Mouse (Mus musculus) embryonic facial prominence, embryonic 12.5 days (tissue): Measurements from ENCODE around the gene Dclk1. TPM values are rescaled to one million over a fixed set of nuclear protein-coding genes. Genes with fewer than 3 reads are reported as not detected.

Experiments used
- ATAC-seq: fragments of 200-750 bp; cut with Nextera tagmentation; 2 replicates; pipeline ENCODE4 v1.8.0; 2017; ENCODE audit not compliant: insufficient number of reproducible peaks, insufficient read depth, low FRiP score, low TSS enrichment
- H3K27ac ChIP-seq: fragments of 300-500 bp; sonication (generic); 2 replicates; pipeline ENCODE4 v1.5.1; 2016; ENCODE audit warnings: mild to moderate bottlenecking
- H3K27me3 ChIP-seq: fragments of 300-500 bp; sonication (generic); 2 replicates; pipeline ENCODE4 v1.6.1; 2016; ENCODE audit warnings: mild to moderate bottlenecking, moderate library complexity
- H3K36me3 ChIP-seq: fragments of 300-500 bp; sonication (generic); 2 replicates; pipeline ENCODE4 v1.6.1; 2016; ENCODE audit warnings: mild to moderate bottlenecking
- H3K4me1 ChIP-seq: fragments of 300-500 bp; sonication (generic); 2 replicates; pipeline ENCODE4 v1.6.1; 2016
- H3K4me2 ChIP-seq: fragments of 300-500 bp; sonication (generic); replicated peaks from 2 replicates; pipeline ENCODE4 v1.6.1; 2016; ENCODE audit warnings: mild to moderate bottlenecking, moderate library complexity
- H3K4me3 ChIP-seq: fragments of 300-500 bp; sonication (generic); 2 replicates; pipeline ENCODE4 v1.5.1; 2016; ENCODE audit warnings: mild to moderate bottlenecking
- H3K9ac ChIP-seq: fragments of 300-500 bp; sonication (generic); 2 replicates; pipeline ENCODE4 v1.6.1; 2016; ENCODE audit warnings: mild to moderate bottlenecking, moderate library complexity
- H3K9me3 ChIP-seq: fragments of 300-500 bp; sonication (generic); 2 replicates; pipeline ENCODE4 v1.6.1; 2016; ENCODE audit warnings: mild to moderate bottlenecking, moderate library complexity
- WGBS: fragments of 180-500 bp; shearing (Covaris S2); methylation state at CpG from one replicate; pipeline ENCODE4 v1.1.7; 2016; 5-methylcytosine and 5-hydroxymethylcytosine counted together
- polyA plus RNA-seq: library from polyadenylated mRNA; unstranded; fragments of >200 nt; fragmentation: Nextera tagmentation; extraction: Ambion mirVana; gene quantifications from 2 replicates; pipeline ENCODE4 v1.2.1, GENCODE M21; 2016

Dclk1 gene
- polyA plus RNA-seq, 1 experiment from 2014 or later = 68.6 TPM

DNA sequence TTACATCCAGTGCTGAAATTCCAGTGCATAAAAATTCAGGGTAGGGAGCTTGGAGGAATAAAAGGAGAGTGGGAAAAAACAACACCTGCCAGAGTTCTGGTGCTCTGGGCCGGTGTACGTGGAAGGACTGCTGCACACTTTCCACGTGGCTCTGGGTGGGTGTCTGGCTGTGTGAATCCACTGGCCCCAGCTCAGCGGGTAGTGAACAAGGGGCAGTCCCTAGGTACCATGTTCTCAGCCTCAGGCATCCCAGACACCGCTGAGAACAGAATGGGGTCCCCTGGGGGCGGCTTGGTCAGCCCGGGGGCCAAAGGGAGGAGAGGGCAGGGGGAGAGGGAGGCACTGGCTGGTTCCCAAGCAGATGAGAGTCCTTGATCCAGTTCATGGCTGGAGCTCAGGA, 164.5 kb downstream of the Dclk1 start:
- no peaks in the 10 kb centered on the region for H3K4me1 ChIP-seq
- no peak overlapping the region for H3K9ac ChIP-seq
- H3K4me2 ChIP-seq = no peak overlapping the region
- H3K9me3 ChIP-seq = no peaks in the 10 kb centered on the region; the same call in 1 of the 2 replicates
- no peaks in the 10 kb centered on the region for H3K27me3 ChIP-seq
- 74% methylated on average over 7 of the region's 7 CpGs for WGBS
- H3K27ac ChIP-seq = no peak overlapping the region
- ATAC-seq = no peak
- H3K36me3 ChIP-seq = no peaks in the 10 kb centered on the region
- no peak overlapping the region for H3K4me3 ChIP-seq

DNA sequence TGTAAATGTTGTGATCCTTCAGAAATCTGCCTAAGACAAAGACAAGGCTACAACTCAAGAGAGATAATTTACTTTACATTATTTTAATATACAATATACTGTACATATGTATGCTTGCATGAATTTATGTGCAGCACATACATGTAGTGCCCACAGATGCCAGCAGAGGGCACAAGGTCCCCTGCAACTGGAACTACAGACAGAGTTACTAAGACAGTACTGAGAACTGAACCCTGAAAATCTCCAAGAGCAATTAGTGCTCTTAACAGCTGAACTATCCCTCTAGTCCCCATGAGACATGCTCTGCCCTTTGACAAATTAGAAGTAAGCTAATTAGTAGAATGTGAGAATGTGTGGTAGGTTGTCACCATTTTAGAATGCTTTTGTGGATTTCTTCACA, 169.4 kb downstream of the Dclk1 start:
- Histone ChIP-seq H3K36me3 (no peaks in the 10 kb centered on the region), H3K27ac (no peak overlapping the region), H3K9ac (no peak overlapping the region), H3K4me1 (peaks cover 8% of the 10 kb centered on the region), H3K4me3 (no peak overlapping the region), H3K4me2 (no peak overlapping the region), H3K9me3 (no peaks in the 10 kb centered on the region; the same call in 1 of the 2 replicates), H3K27me3 (no peaks in the 10 kb centered on the region)
- no peak for ATAC-seq

DNA sequence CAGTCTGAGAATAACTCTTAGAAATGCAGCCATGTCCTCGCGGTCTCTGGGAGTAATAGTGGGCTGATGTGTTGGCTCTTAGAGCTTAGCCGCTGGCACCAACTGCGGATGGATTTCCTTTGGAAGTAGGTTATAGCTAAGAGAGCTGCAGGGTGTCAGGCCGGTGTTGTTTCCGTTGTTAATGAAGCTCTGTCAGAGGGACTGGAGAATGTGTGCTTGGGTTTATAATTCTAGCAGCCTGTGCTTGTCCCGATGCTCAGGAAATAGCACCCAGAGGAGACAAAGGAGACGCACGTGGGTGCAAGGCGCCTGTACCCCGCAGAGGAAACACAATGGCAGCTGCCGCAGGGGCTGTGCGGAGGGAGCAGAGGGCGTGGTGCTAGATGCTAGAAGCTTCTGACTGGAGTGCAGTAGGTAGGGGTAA, 173.4 kb downstream of the Dclk1 start:
- ATAC-seq = no peak
- Histone ChIP-seq H3K27ac (peak overlapping the region; percentile 36; the same call in 1 of the 2 replicates), H3K9me3 (no peaks in the 10 kb centered on the region; the same call in 1 of the 2 replicates), H3K4me2 (peak overlapping the region; percentile 25), H3K4me3 (no peak overlapping the region), H3K27me3 (no peaks in the 10 kb centered on the region), H3K9ac (0 out of 2 replicates have a peak overlapping the region, but pooled peaks have one; percentile 16), H3K4me1 (peaks cover 19% of the 10 kb centered on the region), H3K36me3 (no peaks in the 10 kb centered on the region)
- WGBS = 19% methylated on average over 14 of the region's 14 CpGs

DNA sequence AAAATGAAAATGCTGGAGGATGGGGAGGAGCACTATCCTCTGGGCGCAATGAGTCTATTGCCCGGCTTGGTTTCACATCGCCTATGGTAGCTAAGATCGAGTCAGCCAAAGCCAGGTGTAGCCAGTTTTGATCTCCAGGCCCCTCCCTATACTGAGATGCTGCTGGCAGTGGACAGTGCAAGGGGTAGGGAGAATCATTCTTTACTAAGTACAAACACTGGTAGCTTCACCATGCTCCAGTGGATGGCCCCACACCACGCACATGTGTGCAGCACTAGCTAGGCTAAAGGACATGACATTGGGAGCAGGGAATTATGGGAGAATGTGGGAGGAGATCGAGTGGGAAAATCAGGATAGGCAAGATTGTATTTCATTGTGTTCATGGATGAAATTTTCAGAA, 176.7 kb downstream of the Dclk1 start:
- H3K27me3 ChIP-seq = no peaks in the 10 kb centered on the region
- no peaks in the 10 kb centered on the region for H3K36me3 ChIP-seq
- no peak overlapping the region for H3K9ac ChIP-seq
- H3K4me1 ChIP-seq = peaks cover 26% of the 10 kb centered on the region
- no peaks in the 10 kb centered on the region for H3K9me3 ChIP-seq
- no peak overlapping the region for H3K4me2 ChIP-seq
- WGBS = 70% methylated on average over 6 of the region's 6 CpGs
- H3K4me3 ChIP-seq = no peak overlapping the region
- 0 out of 2 replicates have a peak, but pooled peaks have one; percentile 28 for ATAC-seq
- H3K27ac ChIP-seq = peak overlapping the region; percentile 63; the same call in 1 of the 2 replicates

DNA sequence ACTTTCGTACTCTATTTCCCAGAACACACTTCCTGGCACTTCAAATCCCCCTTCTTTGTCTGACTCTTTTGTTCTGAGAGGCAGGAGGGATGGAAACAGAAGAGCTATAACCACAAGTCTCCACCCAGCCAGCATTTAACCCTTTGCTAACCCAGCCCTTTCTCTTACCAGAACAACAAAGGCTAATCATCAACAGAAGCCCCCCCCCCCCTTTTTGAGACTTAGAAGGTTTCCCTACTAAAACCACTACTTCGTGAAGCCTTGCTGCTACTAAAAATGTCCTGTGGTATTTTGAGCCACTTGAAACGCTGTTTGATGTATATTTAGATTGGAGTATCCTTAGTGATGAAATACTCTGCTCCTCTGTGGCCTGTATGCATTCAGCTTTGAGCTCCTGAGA, 177.2 kb downstream of the Dclk1 start:
- Histone ChIP-seq H3K36me3 (no peaks in the 10 kb centered on the region), H3K9me3 (no peaks in the 10 kb centered on the region), H3K4me2 (no peak overlapping the region), H3K27ac (peak overlapping the region; percentile 63; the same call in 1 of the 2 replicates), H3K4me3 (no peak overlapping the region), H3K4me1 (peaks cover 31% of the 10 kb centered on the region), H3K9ac (no peak overlapping the region), H3K27me3 (no peaks in the 10 kb centered on the region)
- ATAC-seq = no peak
- 21% methylated on average over 3 of the region's 3 CpGs for WGBS

DNA sequence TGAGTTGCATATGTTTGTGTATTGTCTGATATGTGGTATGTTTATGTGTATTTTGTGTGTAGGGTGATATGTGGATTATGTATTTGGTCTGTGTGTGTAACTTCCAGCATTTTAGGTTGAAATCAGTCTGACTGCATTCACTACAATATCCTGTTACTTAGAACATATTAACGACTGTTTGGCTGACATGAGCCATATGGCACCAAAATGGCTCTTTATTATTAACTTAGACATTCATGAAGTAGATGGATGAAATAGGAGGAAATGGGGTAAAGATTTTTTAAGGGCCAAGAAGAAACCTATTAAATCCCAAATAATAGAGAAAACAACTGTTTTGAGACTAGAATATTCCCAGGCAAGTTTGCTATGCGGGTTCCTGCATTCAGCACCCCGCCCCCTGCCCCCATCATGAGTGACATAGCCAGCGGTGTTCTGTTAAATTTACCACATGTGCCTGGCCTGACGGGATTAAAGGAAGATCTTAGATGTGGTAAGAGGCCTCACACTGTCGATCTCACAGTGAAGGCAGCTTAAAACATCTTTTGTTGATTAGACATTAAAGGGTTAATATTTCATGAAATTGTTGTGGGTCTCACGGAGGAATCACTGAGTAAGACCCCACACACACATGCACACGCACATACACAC, 178.4 kb downstream of the Dclk1 start:
- H3K9ac ChIP-seq = no peak overlapping the region
- no peaks in the 10 kb centered on the region for H3K36me3 ChIP-seq
- no peaks in the 10 kb centered on the region for H3K9me3 ChIP-seq
- H3K27ac ChIP-seq = no peak overlapping the region
- ATAC-seq = no peak
- H3K4me2 ChIP-seq = no peak overlapping the region
- H3K27me3 ChIP-seq = no peaks in the 10 kb centered on the region
- no peak overlapping the region for H3K4me3 ChIP-seq
- H3K4me1 ChIP-seq = peaks cover 26% of the 10 kb centered on the region
- WGBS = 41% methylated on average over 8 of the region's 8 CpGs

DNA sequence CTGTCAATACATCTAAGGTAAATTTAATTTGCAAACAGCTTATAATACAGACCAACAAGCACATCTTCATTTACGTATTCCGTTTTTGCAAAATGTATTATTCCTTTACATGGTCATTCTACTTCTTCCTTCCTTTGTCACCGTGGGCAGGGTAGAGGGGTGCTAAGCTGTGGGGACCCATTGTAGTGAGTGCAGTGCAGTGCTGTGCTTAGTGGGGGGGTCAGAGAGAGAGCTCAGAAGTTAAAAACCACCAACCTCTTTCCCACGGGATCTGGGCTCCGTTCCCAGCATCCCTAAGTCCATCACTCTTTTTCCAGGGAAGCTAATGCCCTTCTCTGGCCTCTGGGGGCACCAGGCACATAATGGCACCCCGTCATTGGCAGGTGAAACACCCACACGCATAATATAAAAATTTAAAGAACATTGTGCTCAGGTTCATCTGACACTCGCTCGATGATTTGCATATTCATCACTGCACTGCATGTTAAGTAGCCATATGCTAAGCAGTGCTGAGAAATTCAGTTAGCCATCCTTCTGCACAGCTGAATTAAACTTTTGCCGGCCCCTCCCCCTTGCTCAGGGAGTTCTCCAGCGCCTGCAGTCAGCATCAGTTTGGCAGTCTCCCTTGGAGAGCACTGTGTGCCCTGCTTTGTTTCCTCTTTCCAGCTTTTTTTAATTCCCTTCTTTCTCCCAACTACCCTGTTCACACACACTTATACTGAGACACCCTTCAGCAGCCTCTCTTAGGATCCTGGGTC, 181.7 kb downstream of the Dclk1 start:
- Histone ChIP-seq H3K9me3 (no peaks in the 10 kb centered on the region), H3K27ac (0 out of 2 replicates have a peak overlapping the region, but pooled peaks have one; percentile 23), H3K4me1 (peaks cover 21% of the 10 kb centered on the region), H3K27me3 (no peaks in the 10 kb centered on the region), H3K9ac (no peak overlapping the region), H3K36me3 (no peaks in the 10 kb centered on the region), H3K4me2 (peak overlapping the region; percentile 22), H3K4me3 (no peak overlapping the region)
- ATAC-seq = no peak
- WGBS = 22% methylated on average over 11 of the region's 11 CpGs

DNA sequence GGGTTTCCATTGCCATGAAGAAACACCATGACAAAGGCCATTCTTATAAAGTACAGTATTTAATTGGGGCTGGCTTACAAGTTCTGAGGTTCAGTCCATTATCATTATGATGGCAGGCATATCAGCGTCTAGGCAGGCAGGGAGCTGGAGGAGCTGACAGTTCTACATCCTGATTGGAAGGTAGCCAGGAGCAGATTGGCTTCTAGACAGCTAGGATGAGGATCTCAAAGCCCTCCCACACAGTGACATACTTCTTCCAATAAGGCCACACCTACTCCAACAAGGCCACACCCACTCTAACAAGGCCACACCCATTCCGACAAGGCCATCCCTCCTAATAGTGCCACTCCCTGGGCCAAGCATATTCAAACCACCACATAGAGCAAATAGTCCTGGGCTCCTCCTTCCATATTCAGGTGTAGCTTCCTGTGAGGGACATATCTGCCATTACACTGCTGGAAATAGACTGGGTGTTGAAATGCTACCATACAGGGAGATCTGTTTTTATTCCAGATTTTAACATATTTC, 187.9 kb downstream of the Dclk1 start:
- Histone ChIP-seq H3K4me1 (no peaks in the 10 kb centered on the region), H3K36me3 (no peaks in the 10 kb centered on the region), H3K4me2 (no peak overlapping the region), H3K4me3 (no peak overlapping the region), H3K27ac (no peak overlapping the region), H3K9me3 (no peaks in the 10 kb centered on the region), H3K9ac (no peak overlapping the region), H3K27me3 (no peaks in the 10 kb centered on the region)
- WGBS = 96% methylated on average over 2 of the region's 2 CpGs
- no peak for ATAC-seq

DNA sequence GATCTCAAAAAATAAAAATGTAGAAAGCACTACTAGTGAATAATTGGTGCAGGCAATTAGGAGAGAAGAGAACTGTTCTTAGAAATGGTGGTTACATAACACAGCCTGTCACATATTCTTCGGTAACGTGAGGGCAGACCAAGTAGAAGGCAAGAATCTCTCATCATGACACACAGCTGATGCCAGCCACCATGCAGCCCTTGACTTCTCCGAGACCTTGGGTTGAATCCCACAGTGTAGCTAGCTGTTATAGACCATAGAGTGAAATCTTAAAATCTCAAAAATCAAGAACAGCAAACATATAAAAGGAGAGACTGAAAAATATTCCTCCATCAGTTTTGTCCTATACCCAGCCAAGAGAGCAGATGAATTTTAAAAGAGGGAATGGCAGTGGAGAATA, 189.1 kb downstream of the Dclk1 start:
- Histone ChIP-seq H3K27me3 (no peaks in the 10 kb centered on the region), H3K36me3 (no peaks in the 10 kb centered on the region), H3K4me1 (no peaks in the 10 kb centered on the region), H3K9me3 (no peaks in the 10 kb centered on the region), H3K9ac (no peak overlapping the region), H3K4me2 (no peak overlapping the region), H3K4me3 (no peak overlapping the region), H3K27ac (no peak overlapping the region)
- ATAC-seq = no peak
- 88% methylated on average over 3 of the region's 3 CpGs for WGBS

DNA sequence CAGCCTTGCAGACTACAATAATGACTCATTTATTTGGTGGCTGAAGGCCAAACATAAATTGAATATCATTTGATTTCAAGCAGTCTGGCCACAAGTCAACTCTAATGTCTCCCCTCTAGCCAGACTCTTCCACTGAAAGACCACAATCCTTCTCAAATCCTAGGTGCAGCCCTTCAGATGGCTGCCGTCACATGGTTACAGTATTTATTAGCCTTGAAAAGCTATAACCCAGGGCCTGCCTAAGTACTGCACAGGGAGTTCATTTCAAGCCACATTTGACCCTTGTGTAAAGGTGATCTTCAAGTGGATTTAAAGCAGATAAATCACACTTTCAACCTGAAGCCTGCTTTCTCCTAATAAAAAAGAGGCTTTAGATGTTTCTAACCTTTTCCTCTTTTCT, 192.1 kb downstream of the Dclk1 start:
- peaks cover 8% of the 10 kb centered on the region for H3K4me1 ChIP-seq
- H3K4me2 ChIP-seq = no peak overlapping the region
- WGBS = 65% methylated on average over 1 of the region's 1 CpGs
- H3K36me3 ChIP-seq = no peaks in the 10 kb centered on the region
- no peaks in the 10 kb centered on the region for H3K27me3 ChIP-seq
- H3K27ac ChIP-seq = no peak overlapping the region
- H3K4me3 ChIP-seq = no peak overlapping the region
- no peaks in the 10 kb centered on the region for H3K9me3 ChIP-seq
- no peak for ATAC-seq
- no peak overlapping the region for H3K9ac ChIP-seq

DNA sequence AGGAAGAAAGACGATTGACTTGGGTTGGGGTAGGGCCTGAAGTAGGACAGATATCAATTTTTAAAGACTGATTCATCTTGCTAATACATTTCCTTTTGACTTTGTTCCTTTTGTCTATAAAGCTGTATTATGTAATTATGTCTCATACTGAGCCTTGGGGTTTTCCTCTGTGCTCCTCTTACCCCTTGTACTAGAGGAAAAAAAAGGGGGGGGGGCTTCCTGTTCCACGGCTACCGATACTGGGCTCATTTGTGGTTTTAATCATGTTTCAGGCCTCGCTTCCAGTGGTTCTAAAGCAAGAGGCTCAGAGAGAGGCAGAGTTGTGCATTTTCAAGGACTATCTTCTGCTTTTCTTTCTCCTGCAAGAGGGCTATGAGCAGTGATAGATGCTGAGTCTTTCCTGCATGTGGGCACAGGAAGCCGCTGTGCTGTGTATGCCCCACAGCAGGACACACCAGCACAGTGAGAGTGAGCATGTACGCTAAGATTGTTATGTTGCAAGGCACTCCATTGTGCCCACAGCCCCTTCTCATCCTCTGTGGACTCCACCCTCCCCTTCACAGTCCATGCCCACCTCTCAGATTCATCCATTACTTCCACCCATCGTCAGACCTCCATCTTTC, 196.8 kb downstream of the Dclk1 start:
- H3K4me3 ChIP-seq = no peak overlapping the region
- H3K4me1 ChIP-seq = peaks cover 16% of the 10 kb centered on the region
- H3K27ac ChIP-seq = no peak overlapping the region

More for the DNA sequence above, 196.8 kb downstream of the Dclk1 start:
- H3K4me2 ChIP-seq = no peak overlapping the region
- no peaks in the 10 kb centered on the region for H3K27me3 ChIP-seq
- H3K9me3 ChIP-seq = no peaks in the 10 kb centered on the region
- H3K36me3 ChIP-seq = no peaks in the 10 kb centered on the region
- no peak for ATAC-seq
- 63% methylated on average over 7 of the region's 7 CpGs for WGBS
- no peak overlapping the region; the same call in 1 of the 2 replicates for H3K9ac ChIP-seq
